Mouse (Mus musculus) embryonic facial prominence, embryonic 13.5 days (tissue): ENCODE data around the gene Gse1. TPM values are rescaled to one million over a fixed set of nuclear protein-coding genes. Genes with fewer than 3 reads are reported as not detected.

ENCODE experiments used
- ATAC-seq: fragments of 200-750 bp; cut with Nextera tagmentation; 2 replicates; pipeline ENCODE4 v1.8.0; 2017; ENCODE audit warnings: low read depth; ENCODE audit not compliant: insufficient number of reproducible peaks, insufficient read depth, low FRiP score, low TSS enrichment
- H3K27ac ChIP-seq: fragments of 300-500 bp; sonication (generic); 2 replicates; pipeline ENCODE4 v1.5.1; 2015; ENCODE audit warnings: moderate library complexity, mild to moderate bottlenecking, inconsistent platforms
- H3K27me3 ChIP-seq: fragments of 300-500 bp; sonication (generic); 2 replicates; pipeline ENCODE4 v1.6.1; 2015; ENCODE audit warnings: mild to moderate bottlenecking, inconsistent platforms
- H3K36me3 ChIP-seq: fragments of 300-500 bp; sonication (generic); 2 replicates; pipeline ENCODE4 v1.6.1; 2015; ENCODE audit warnings: mild to moderate bottlenecking, inconsistent platforms
- H3K4me1 ChIP-seq: fragments of 300-500 bp; sonication (generic); 2 replicates; pipeline ENCODE4 v1.6.1; 2015; ENCODE audit warnings: inconsistent platforms
- H3K4me2 ChIP-seq: fragments of 300-500 bp; sonication (generic); 2 replicates; pipeline ENCODE4 v1.6.1; 2015; ENCODE audit warnings: moderate library complexity, mild to moderate bottlenecking, inconsistent platforms
- H3K4me3 ChIP-seq: fragments of 300-500 bp; sonication (generic); 2 replicates; pipeline ENCODE4 v1.5.1; 2015; ENCODE audit warnings: mild to moderate bottlenecking, inconsistent platforms
- H3K9ac ChIP-seq: fragments of 300-500 bp; sonication (generic); 2 replicates; pipeline ENCODE4 v1.6.1; 2015; ENCODE audit warnings: mild to moderate bottlenecking, inconsistent platforms
- H3K9me3 ChIP-seq: fragments of 300-500 bp; sonication (generic); 2 replicates; pipeline ENCODE4 v1.6.1; 2016; ENCODE audit warnings: inconsistent platforms
- WGBS: fragments of 180-500 bp; shearing (Covaris S2); methylation state at CpG from one replicate; pipeline ENCODE4 v1.1.7; 2015; ENCODE audit warnings: mixed read lengths; 5-methylcytosine and 5-hydroxymethylcytosine counted together
- polyA plus RNA-seq: library from polyadenylated mRNA; unstranded; fragments of >200 nt; fragmentation: Nextera tagmentation; extraction: Ambion mirVana; gene quantifications from 2 replicates; pipeline ENCODE4 v1.2.1, GENCODE M21; 2015

Gene Gse1
- polyA plus RNA-seq, 1 experiment from 2014 or later: 8.6 TPM

- H3K36me3 ChIP-seq: 0 out of 2 replicates have a peak, but pooled peaks cover 5% of the 10 kb centered on the region
- ATAC-seq: no peak
- peak overlapping the region; percentile 33; the same call in 1 of the 2 replicates for H3K27ac ChIP-seq
- no peaks in the 10 kb centered on the region for H3K27me3 ChIP-seq
- H3K4me2 ChIP-seq: no peak overlapping the region
- no peak overlapping the region for H3K4me3 ChIP-seq
- no peaks in the 10 kb centered on the region for H3K9me3 ChIP-seq
- 0 out of 2 replicates have a peak overlapping the region, but pooled peaks have one; percentile 21 for H3K9ac ChIP-seq
- peaks cover 16% of the 10 kb centered on the region for H3K4me1 ChIP-seq
- WGBS: 63% methylated on average over 10 of the region's 10 CpGs
These were observed 363.5 kb downstream of the Gse1 start for GRCm38 (mm10) chr8:120591587-120592292.

DNA sequence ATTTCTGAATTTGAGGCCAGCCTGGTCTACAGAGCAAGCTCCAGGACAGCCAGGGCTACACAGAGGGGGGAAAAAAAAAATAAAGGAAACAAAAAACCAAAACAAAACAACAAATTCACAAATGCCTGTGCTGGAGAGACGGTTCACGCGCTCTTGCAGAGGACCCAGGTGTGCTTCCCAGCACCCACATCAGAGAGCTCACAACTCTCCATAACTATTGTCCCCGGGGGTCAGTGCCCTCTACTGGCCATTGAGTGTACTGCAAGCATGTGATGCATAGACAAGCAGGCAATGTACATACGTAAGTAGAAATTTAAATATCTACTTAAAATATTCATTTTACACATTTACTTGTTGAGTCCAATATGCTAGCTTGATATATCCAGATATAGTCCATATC is 366.3 kb downstream of the Gse1 start:
- no peaks in the 10 kb centered on the region for H3K36me3 ChIP-seq
- 90% methylated on average over 5 of the region's 5 CpGs for WGBS
- no peak overlapping the region for H3K9ac ChIP-seq
- no peak overlapping the region for H3K4me3 ChIP-seq
- no peaks in the 10 kb centered on the region for H3K27me3 ChIP-seq
- H3K4me1 ChIP-seq: peaks cover 16% of the 10 kb centered on the region
- no peak overlapping the region for H3K27ac ChIP-seq
- ATAC-seq: no peak
- no peaks in the 10 kb centered on the region for H3K9me3 ChIP-seq
- no peak overlapping the region for H3K4me2 ChIP-seq

DNA sequence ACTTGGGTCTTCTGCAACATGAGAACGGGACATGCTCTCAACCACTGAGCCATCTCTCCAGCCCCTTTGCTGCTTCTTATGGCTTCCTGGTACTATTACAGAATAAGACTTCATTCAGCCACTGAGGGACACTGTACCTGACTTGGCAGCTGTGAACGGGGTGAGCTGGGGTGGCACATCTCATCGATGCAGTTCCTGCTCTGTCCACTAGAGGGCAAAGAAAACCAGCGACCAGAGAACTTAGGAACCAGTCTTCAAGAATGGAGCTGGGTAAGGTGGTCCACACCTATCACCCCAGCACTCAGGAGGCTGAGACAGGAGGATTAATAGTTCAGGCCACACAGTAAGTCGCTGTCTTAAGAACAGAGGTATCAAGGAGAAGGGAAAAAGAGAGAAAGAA is 367.7 kb downstream of the Gse1 start:
- no peaks in the 10 kb centered on the region for H3K27me3 ChIP-seq
- peaks cover 9% of the 10 kb centered on the region for H3K4me1 ChIP-seq
- no peak overlapping the region for H3K27ac ChIP-seq
- H3K9ac ChIP-seq: no peak overlapping the region
- H3K36me3 ChIP-seq: no peaks in the 10 kb centered on the region
- WGBS: 16% methylated on average over 5 of the region's 5 CpGs
- H3K4me2 ChIP-seq: no peak overlapping the region
- no peak overlapping the region for H3K4me3 ChIP-seq
- no peaks in the 10 kb centered on the region for H3K9me3 ChIP-seq
- no peak for ATAC-seq

- peak overlapping the region; percentile 14; the same call in 1 of the 2 replicates for H3K4me3 ChIP-seq
- peak overlapping the region; percentile 50 for H3K4me2 ChIP-seq
- 0 out of 2 replicates have a peak overlapping the region, but pooled peaks have one; percentile 28 for H3K27ac ChIP-seq
- no peaks in the 10 kb centered on the region for H3K9me3 ChIP-seq
- H3K27me3 ChIP-seq: no peaks in the 10 kb centered on the region
- H3K4me1 ChIP-seq: peaks cover 19% of the 10 kb centered on the region
- 19% methylated on average over 24 of the region's 24 CpGs for WGBS
- H3K36me3 ChIP-seq: no peaks in the 10 kb centered on the region
- 0 out of 2 replicates have a peak, but pooled peaks have one; percentile 35 for ATAC-seq
- peak overlapping the region; percentile 40 for H3K9ac ChIP-seq
These were observed 370.3 kb downstream of the Gse1 start for GRCm38 (mm10) chr8:120598579-120598978.

GRCm38 (mm10) chr8:120599504-120599903 is 371.2 kb downstream of the Gse1 start:
- Histone ChIP-seq H3K27me3 (no peaks in the 10 kb centered on the region), H3K9ac (no peak overlapping the region), H3K27ac (no peak overlapping the region), H3K9me3 (no peaks in the 10 kb centered on the region), H3K36me3 (no peaks in the 10 kb centered on the region), H3K4me2 (no peak overlapping the region), H3K4me1 (peaks cover 19% of the 10 kb centered on the region), H3K4me3 (no peak overlapping the region)
- 51% methylated on average over 7 of the region's 7 CpGs for WGBS
- no peak for ATAC-seq

GRCm38 (mm10) chr8:120602672-120603071 is 374.4 kb downstream of the Gse1 start:
- 38% methylated on average over 6 of the region's 6 CpGs for WGBS
- Histone ChIP-seq H3K27ac (peak overlapping the region; percentile 34; the same call in 1 of the 2 replicates), H3K4me3 (no peak overlapping the region), H3K27me3 (no peaks in the 10 kb centered on the region), H3K9ac (0 out of 2 replicates have a peak overlapping the region, but pooled peaks have one; percentile 7), H3K4me2 (no peak overlapping the region), H3K9me3 (no peaks in the 10 kb centered on the region), H3K36me3 (no peaks in the 10 kb centered on the region), H3K4me1 (peaks cover 19% of the 10 kb centered on the region)
- ATAC-seq: no peak

DNA sequence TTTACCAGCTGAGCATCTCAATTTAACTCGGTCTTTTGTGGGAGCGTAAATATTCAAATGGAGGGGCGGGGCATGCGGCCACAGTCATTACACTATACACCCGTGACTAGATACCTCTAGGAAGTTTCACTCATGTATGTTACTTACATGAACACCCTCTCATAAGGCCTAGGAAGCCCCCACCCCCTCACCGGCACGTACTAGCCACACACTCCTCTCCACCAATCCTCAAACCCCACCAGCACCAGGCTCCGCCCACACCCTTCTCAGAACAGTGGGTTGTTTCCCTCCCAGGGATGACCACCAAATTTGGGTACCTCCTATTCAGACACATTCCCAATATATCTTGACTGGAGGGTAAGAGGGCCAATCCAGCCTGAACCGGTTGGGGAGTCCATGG is 379.2 kb downstream of the Gse1 start:
- no peak overlapping the region for H3K4me3 ChIP-seq
- H3K4me2 ChIP-seq: no peak overlapping the region
- no peak for ATAC-seq
- H3K4me1 ChIP-seq: peaks cover 6% of the 10 kb centered on the region
- H3K27me3 ChIP-seq: no peaks in the 10 kb centered on the region
- no peaks in the 10 kb centered on the region for H3K9me3 ChIP-seq
- no peak overlapping the region for H3K9ac ChIP-seq
- no peaks in the 10 kb centered on the region for H3K36me3 ChIP-seq
- H3K27ac ChIP-seq: no peak overlapping the region
- WGBS: 83% methylated on average over 9 of the region's 9 CpGs

DNA sequence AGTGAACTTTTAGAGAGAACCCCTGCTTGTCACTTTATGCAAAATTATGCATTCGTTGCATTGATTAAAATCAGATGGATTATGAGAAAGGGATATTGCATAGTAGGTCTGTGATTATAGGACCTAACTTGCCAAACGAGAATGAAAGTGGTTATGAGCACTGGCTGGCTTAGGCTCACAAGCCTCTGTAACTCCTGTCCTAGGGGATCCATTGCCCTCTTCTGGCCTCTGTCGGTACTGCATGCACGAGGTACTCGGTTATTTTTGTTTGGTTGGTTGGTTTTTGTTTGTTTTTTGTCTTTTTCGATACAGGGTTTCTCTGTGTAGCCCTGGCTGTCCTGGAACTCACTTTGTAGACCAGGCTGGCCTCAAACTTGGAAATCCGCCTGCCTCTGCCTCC is 379.6 kb downstream of the Gse1 start:
- Histone ChIP-seq H3K4me2 (no peak overlapping the region), H3K9ac (no peak overlapping the region), H3K4me3 (no peak overlapping the region), H3K9me3 (no peaks in the 10 kb centered on the region), H3K4me1 (peaks cover 2% of the 10 kb centered on the region), H3K27ac (no peak overlapping the region), H3K36me3 (no peaks in the 10 kb centered on the region), H3K27me3 (no peaks in the 10 kb centered on the region)
- WGBS: 15% methylated on average over 7 of the region's 7 CpGs
- ATAC-seq: no peak

- 87% methylated on average over 6 of the region's 6 CpGs for WGBS
- Histone ChIP-seq H3K4me1 (peaks cover 4% of the 10 kb centered on the region; the same call in 1 of the 2 replicates), H3K27me3 (no peaks in the 10 kb centered on the region), H3K27ac (no peak overlapping the region), H3K4me2 (no peak overlapping the region), H3K9ac (no peak overlapping the region), H3K4me3 (no peak overlapping the region), H3K9me3 (no peaks in the 10 kb centered on the region), H3K36me3 (no peaks in the 10 kb centered on the region)
- ATAC-seq: no peak
These were observed 382.6 kb downstream of the Gse1 start for GRCm38 (mm10) chr8:120610824-120611223.

GRCm38 (mm10) chr8:120614491-120614890 is 386.2 kb downstream of the Gse1 start:
- ATAC-seq: no peak
- Histone ChIP-seq H3K4me3 (no peak overlapping the region), H3K9me3 (no peaks in the 10 kb centered on the region), H3K36me3 (no peaks in the 10 kb centered on the region), H3K9ac (no peak overlapping the region), H3K4me1 (peaks cover 21% of the 10 kb centered on the region), H3K27ac (no peak overlapping the region), H3K27me3 (no peaks in the 10 kb centered on the region), H3K4me2 (no peak overlapping the region)
- 79% methylated on average over 3 of the region's 3 CpGs for WGBS

GRCm38 (mm10) chr8:120616663-120617626 is 388.7 kb downstream of the Gse1 start:
- Histone ChIP-seq H3K27ac (no peak overlapping the region), H3K4me2 (no peak overlapping the region), H3K9me3 (no peaks in the 10 kb centered on the region), H3K4me3 (no peak overlapping the region), H3K27me3 (no peaks in the 10 kb centered on the region), H3K4me1 (peaks cover 23% of the 10 kb centered on the region), H3K36me3 (no peaks in the 10 kb centered on the region), H3K9ac (no peak overlapping the region)
- 22% methylated on average over 7 of the region's 8 CpGs for WGBS
- no peak for ATAC-seq
